Mouse (Mus musculus): ENCODE measurements around the gene Etfrf1. TPM values are rescaled to one million over a fixed set of nuclear protein-coding genes. Genes with fewer than 3 reads are reported as not detected.

The Etfrf1 gene
- polyA plus RNA-seq, 1 experiment from 2014 or later: 71.3 TPM

DNA sequence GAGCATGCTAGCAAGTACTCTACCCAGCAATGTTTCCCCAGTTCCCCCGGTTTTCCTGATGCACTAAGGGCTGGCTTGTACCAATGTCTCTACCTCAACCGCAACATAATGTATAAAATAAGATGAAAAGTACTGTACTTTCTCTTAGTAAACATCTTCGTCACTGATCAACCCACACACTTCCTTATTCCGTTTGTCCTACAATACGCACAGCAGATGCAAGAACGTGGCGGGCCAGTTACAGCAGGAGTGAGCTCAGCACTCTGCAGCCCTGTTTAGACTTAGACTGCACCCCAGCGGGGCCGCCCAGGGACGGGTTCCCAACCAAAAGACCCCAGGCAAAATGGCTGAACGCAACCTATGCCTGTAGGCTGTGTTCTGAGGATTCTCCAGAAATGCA lies 17.5 kb upstream of the Etfrf1 start:
- in situ Hi-C loops (cut with MboI; ENCODE audit: low pct_unique_long_range_greater_than_20kb): no loop called here
- TF ChIP-seq CTCF (IDR thresholded peaks at IDR 0.05): no peak
- POLR2A ChIA-PET: interaction anchor here (1.1 kb wide), 1 partner anchor 149 kb away, joined by 4 read pairs; no protein-coding TSS in a partner anchor
- DNase-seq (ENCODE audit: low read depth, low spot score): no peak
- H3K27me3 ChIP-seq: no peaks in the 10 kb centered on the region
- no peak for ATAC-seq
- CTCF ChIA-PET: interaction anchor here (1.0 to 1.4 kb wide), 3 partner anchors 15 to 170 kb away, joined by 3 to 6 read pairs (median 4); no protein-coding TSS in a partner anchor

- ChIA-PET POLR2A (no interaction called here), CTCF (no interaction called here)
- TF ChIP-seq CTCF (IDR thresholded peaks at IDR 0.05): no peak
- in situ Hi-C loops (cut with MboI; ENCODE audit: low pct_unique_long_range_greater_than_20kb): no loop called here
- no peak for ATAC-seq
- DNase-seq (ENCODE audit: low read depth, low spot score): no peak
- no peaks in the 10 kb centered on the region for H3K27me3 ChIP-seq
Measured at GRCm38 (mm10) chr6:145197949-145198686, 12.8 kb upstream of the Etfrf1 start.

DNA sequence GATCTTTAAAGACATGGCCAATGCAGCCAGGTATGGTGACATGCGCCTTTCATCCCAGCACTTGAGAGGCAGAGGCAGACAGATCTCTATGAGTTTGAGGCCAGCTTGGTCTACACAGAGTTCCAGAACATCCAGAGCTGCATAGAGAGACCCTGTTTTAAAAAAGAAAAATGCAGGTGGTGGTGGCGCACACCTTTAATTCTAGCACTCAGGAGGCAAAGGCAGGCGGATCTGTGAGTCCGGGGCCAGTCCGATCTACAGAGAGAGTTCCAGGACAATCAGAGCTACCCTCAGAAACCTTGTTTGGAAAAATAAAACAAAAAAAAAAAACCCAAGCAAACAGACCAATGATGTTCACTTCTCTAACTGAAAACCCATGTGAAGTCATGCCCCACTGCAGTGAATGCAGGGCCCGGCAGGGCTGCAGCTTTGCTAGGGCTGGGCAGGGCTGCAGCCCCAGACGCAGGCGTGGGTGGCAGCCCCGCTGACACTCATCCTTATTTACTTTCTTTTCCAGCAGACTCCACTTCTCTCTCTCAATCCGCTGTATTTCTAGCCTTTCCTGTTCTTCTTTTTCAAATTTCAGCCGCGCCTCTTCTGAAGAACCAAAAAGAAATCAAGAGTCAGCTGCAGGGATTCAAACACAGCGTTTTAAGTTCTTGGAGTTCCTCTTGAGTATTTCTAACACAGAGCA lies 8.4 kb upstream of the Etfrf1 start:
- ATAC-seq: no peak
- ChIA-PET CTCF (no interaction called here), POLR2A (no interaction called here)
- no peak for TF ChIP-seq CTCF (IDR thresholded peaks at IDR 0.05)
- DNase-seq (ENCODE audit: low read depth, low spot score): no peak
- in situ Hi-C loops (cut with MboI; ENCODE audit: low pct_unique_long_range_greater_than_20kb): no loop called here
- H3K27me3 ChIP-seq: no peaks in the 10 kb centered on the region

- ATAC-seq (no peak), DNase-seq (ENCODE audit: low read depth, low spot score) (no peak)
- H3K27me3 ChIP-seq: no peaks in the 10 kb centered on the region
- CTCF ChIA-PET: no interaction called here
- in situ Hi-C loops (cut with MboI; ENCODE audit: low pct_unique_long_range_greater_than_20kb): no loop called here
- TF ChIP-seq CTCF (IDR thresholded peaks at IDR 0.05): no peak
- POLR2A ChIA-PET: no interaction called here
Measured at GRCm38 (mm10) chr6:145204440-145204839, 6.5 kb upstream of the Etfrf1 start.

- ChIA-PET POLR2A (no interaction called here), CTCF (interaction anchor here (1.4 to 1.8 kb wide), 2 partner anchors 11 to 137 kb away, joined by 4 to 5 read pairs; no protein-coding TSS in a partner anchor)
- H3K27me3 ChIP-seq: no peaks in the 10 kb centered on the region
- in situ Hi-C loops (cut with MboI; ENCODE audit: low pct_unique_long_range_greater_than_20kb): no loop called here
- DNase-seq (ENCODE audit: low read depth, low spot score) (no peak), ATAC-seq (no peak)
- no peak for TF ChIP-seq CTCF (IDR thresholded peaks at IDR 0.05)
Measured at GRCm38 (mm10) chr6:145205142-145205541, 5.8 kb upstream of the Etfrf1 start.

DNA sequence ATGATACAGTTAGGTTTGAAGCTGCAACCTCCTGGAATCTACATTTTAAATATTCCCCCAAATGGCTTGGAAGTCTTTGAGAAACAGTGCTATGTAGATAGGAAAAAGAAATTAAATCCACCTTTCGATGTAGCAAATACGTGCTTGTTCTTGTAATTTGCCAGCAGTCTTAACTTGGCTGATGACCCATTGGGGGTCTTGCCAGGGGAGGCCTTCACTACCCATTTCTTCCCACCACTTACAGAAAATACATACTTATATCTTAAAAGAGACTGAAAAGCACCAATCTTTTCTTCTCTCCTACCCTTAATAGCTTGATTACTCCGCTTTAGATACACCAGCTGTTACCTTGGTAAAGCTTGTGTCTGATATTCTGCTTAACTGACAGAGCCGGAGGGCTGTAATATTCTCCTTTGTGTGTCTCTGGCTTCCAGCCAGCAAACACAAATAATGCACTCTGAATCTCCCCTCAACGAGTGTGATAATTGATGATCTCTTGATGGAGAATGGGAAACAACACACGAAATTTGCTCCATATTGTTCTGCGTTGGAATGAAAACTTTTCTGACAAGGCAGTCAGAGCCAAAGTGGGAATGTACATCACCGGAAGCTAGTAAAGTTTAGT lies 766 bp upstream of the Etfrf1 start:
- no peaks in the 10 kb centered on the region for H3K27me3 ChIP-seq
- no peak for TF ChIP-seq CTCF (IDR thresholded peaks at IDR 0.05)
- DNase-seq (ENCODE audit: low read depth, low spot score) (no peak), ATAC-seq (peak; percentile 29)
- ChIA-PET POLR2A (interaction anchor here (0.6 to 1.7 kb wide), 4 partner anchors 120 to 1200 kb away, joined by 3 read pairs; partner anchors contain the start of gene Bcat1), CTCF (interaction anchor here (1.3 to 2.5 kb wide), 4 partner anchors 10 to 131 kb away, joined by 3 to 15 read pairs (median 5); no protein-coding TSS in a partner anchor)
- in situ Hi-C loops (cut with MboI; ENCODE audit: low pct_unique_long_range_greater_than_20kb): no loop called here

DNA sequence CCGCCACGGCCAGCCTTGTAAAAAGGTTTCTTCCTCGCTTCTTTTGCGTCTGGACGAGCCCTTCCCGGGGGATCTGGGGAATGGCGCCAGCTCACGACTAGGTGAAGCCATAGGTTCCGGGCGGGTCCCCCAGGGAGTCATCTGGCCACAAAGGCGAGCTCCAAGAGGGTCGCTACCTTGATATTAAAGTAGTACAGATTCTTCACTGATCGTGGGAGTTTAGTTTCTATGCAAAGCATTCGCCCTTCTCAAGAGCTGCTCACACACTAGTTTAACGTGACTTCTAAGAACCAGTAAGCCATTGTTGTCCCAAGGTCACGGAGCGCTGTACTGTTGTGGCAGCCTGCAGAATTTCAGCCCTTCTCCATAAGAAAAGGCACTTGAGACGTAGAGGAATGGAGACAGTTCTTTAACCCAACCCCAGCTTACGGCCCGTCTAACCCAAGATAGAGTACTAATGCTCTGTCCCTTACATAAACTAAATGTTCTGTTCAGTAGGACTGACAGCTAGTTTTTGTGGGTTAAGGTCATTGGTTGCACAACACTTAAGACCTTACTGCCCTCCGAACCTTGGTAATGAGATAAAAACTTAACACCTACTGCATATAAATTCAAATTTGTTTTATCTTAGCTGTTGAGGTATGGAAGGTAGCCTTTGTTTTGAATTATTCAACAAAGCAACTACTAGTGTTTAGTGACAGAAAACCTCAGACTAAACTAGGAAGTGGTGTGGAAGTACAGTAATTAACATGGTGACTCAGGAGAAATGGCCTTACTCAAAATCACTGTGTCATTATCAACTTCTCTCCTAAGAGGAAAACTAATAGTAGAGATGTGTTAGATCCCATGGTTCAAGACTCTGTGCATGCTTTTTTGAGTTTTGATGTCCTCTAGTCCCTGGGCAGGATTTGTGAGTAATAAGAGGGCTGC lies 707 bp downstream of the Etfrf1 start:
- ATAC-seq: peak; percentile 51
- no peaks in the 10 kb centered on the region for H3K27me3 ChIP-seq
- TF ChIP-seq CTCF (IDR thresholded peaks at IDR 0.05): no peak
- ChIA-PET CTCF (interaction anchor here (1.3 to 2.5 kb wide), 4 partner anchors 12 to 130 kb away, joined by 3 to 15 read pairs (median 5); no protein-coding TSS in a partner anchor), POLR2A (interaction anchor here (0.6 to 1.7 kb wide), 7 partner anchors 12 to 152 kb away, joined by 3 to 4 read pairs (median 3); partner anchors contain the start of gene Bcat1)
- in situ Hi-C loops (cut with MboI; ENCODE audit: low pct_unique_long_range_greater_than_20kb): no loop called here
- no peak for DNase-seq (ENCODE audit: low read depth, low spot score)

GRCm38 (mm10) chr6:145213916-145214315 lies 3.0 kb downstream of the Etfrf1 start:
- H3K27me3 ChIP-seq: no peaks in the 10 kb centered on the region
- CTCF ChIA-PET: interaction anchor here (1.7 to 3.8 kb wide), 3 partner anchors 12 to 28 kb away, joined by 3 to 15 read pairs (median 10); no protein-coding TSS in a partner anchor

GRCm38 (mm10) chr6:145215826-145216225 lies 4.9 kb downstream of the Etfrf1 start:
- CTCF ChIA-PET: interaction anchor here (1.1 to 3.8 kb wide), 5 partner anchors 10 to 126 kb away, joined by 4 to 15 read pairs (median 5); no protein-coding TSS in a partner anchor
- no peaks in the 10 kb centered on the region for H3K27me3 ChIP-seq
- DNase-seq (ENCODE audit: low read depth, low spot score) (no peak), ATAC-seq (no peak)
- POLR2A ChIA-PET: no interaction called here
- in situ Hi-C loops (cut with MboI; ENCODE audit: low pct_unique_long_range_greater_than_20kb): no loop called here
- TF ChIP-seq CTCF (IDR thresholded peaks at IDR 0.05): no peak

More at GRCm38 (mm10) chr6:145213916-145214315, 3.0 kb downstream of the Etfrf1 start:
- in situ Hi-C loops (cut with MboI; ENCODE audit: low pct_unique_long_range_greater_than_20kb): no loop called here
- TF ChIP-seq CTCF (IDR thresholded peaks at IDR 0.05): no peak
- no peak for ATAC-seq
- POLR2A ChIA-PET: no interaction called here
- DNase-seq (ENCODE audit: low read depth, low spot score): no peak

Measured in Patski (cell line).